Mouse (Mus musculus) brown adipose tissue, adult 24 weeks (tissue): ENCODE measurements around the gene Fam50a. TPM values are rescaled to one million over a fixed set of nuclear protein-coding genes. Genes with fewer than 3 reads are reported as not detected.

Experiments used
- H3K27ac ChIP-seq: fragments of 200-500 bp; replicated peaks from 2 replicates; pipeline ENCODE4 v1.5.1; 2012; ENCODE audit warnings: low read depth, mild to moderate bottlenecking, low read length
- H3K4me1 ChIP-seq: fragments of 200-500 bp; 2 replicates; pipeline ENCODE4 v1.6.1; 2012; ENCODE audit warnings: low read length, mixed read lengths; ENCODE audit not compliant: control insufficient read depth, insufficient read depth, insufficient read length
- H3K4me3 ChIP-seq: fragments of 200-500 bp; 2 replicates; pipeline ENCODE4 v1.5.1; 2012; ENCODE audit warnings: low read depth, mild to moderate bottlenecking, low read length, moderate library complexity; ENCODE audit not compliant: insufficient read depth
- polyA plus RNA-seq: library from polyadenylated mRNA; stranded (reverse); fragments of >200 nt; gene quantifications from 2 replicates; pipeline ENCODE4 v1.2.4, GENCODE M21; 2012; ENCODE audit not compliant: missing spikeins, insufficient read depth, insufficient read length

Fam50a gene
- polyA plus RNA-seq = 31.9 and 34.9 TPM in 2 replicates

GRCm38 (mm10) chrX:74312540-74313464 lies at the start of gene Fam50a:
TSS of gene Fam50a (plus strand) at chrX:74313033.
- H3K4me1 ChIP-seq = no peaks in the 10 kb centered on the region; the same call in 1 of the 2 replicates

GRCm38 (mm10) chrX:74269736-74270061 lies 43.1 kb upstream of the Fam50a start:
- Histone ChIP-seq H3K4me1 (no peaks in the 10 kb centered on the region), H3K4me3 (peak overlapping the region; percentile 64), H3K27ac (peak overlapping the region; percentile 98)

More at GRCm38 (mm10) chrX:74312540-74313464, at the start of gene Fam50a:
- Histone ChIP-seq H3K4me3 (peak within 1 kb of the TSS; percentile 95), H3K27ac (peak within 1 kb of the TSS; percentile 86)

- Histone ChIP-seq H3K4me1 (no peaks in the 10 kb centered on the region), H3K27ac (peak within 1 kb of the TSS; percentile 100), H3K4me3 (peak within 1 kb of the TSS; percentile 78)
These were observed 42.6 kb upstream of the Fam50a start, which contains the start of gene Rpl10 for GRCm38 (mm10) chrX:74270062-74270901. TSS of gene Rpl10 (plus strand) at chrX:74270812.

GRCm38 (mm10) chrX:74270902-74271551 lies 41.8 kb upstream of the Fam50a start:
- Histone ChIP-seq H3K27ac (peak overlapping the region; percentile 77), H3K4me3 (peak overlapping the region; percentile 74), H3K4me1 (no peaks in the 10 kb centered on the region)

- H3K27ac ChIP-seq = no peak overlapping the region
- no peak overlapping the region for H3K4me3 ChIP-seq
These were observed 39.2 kb upstream of the Fam50a start for GRCm38 (mm10) chrX:74273422-74274322.

GRCm38 (mm10) chrX:74277916-74278315 lies 34.9 kb upstream of the Fam50a start:
- no peak overlapping the region for H3K4me3 ChIP-seq

More at GRCm38 (mm10) chrX:74273422-74274322, 39.2 kb upstream of the Fam50a start:
- no peaks in the 10 kb centered on the region for H3K4me1 ChIP-seq

GRCm38 (mm10) chrX:74281041-74281731 lies 31.6 kb upstream of the Fam50a start:
- Histone ChIP-seq H3K27ac (peak overlapping the region; percentile 76), H3K4me3 (peak overlapping the region; percentile 85), H3K4me1 (no peaks in the 10 kb centered on the region)

More at GRCm38 (mm10) chrX:74277916-74278315, 34.9 kb upstream of the Fam50a start:
- H3K27ac ChIP-seq = no peak overlapping the region
- no peaks in the 10 kb centered on the region for H3K4me1 ChIP-seq

- peak within 1 kb of the TSS; percentile 94 for H3K27ac ChIP-seq
- H3K4me1 ChIP-seq = no peaks in the 10 kb centered on the region
- H3K4me3 ChIP-seq = peak within 1 kb of the TSS; percentile 85
These were observed 31.0 kb upstream of the Fam50a start, which contains the start of the genes Taz and Dnase1l1 for GRCm38 (mm10) chrX:74281732-74282394. TSS of gene Taz (plus strand) at chrX:74281912. TSS of gene Dnase1l1 (minus strand) at chrX:74282337.

- H3K4me3 ChIP-seq = peak overlapping the region; percentile 85
- peak overlapping the region; percentile 94 for H3K27ac ChIP-seq
- no peaks in the 10 kb centered on the region for H3K4me1 ChIP-seq
These were observed 30.3 kb upstream of the Fam50a start for GRCm38 (mm10) chrX:74282395-74283091.

GRCm38 (mm10) chrX:74283092-74283437 lies 29.8 kb upstream of the Fam50a start:
- H3K4me1 ChIP-seq = no peaks in the 10 kb centered on the region

GRCm38 (mm10) chrX:74293431-74293830 lies 19.4 kb upstream of the Fam50a start:
- no peak overlapping the region for H3K27ac ChIP-seq
- no peaks in the 10 kb centered on the region for H3K4me1 ChIP-seq
- no peak overlapping the region for H3K4me3 ChIP-seq

More at GRCm38 (mm10) chrX:74283092-74283437, 29.8 kb upstream of the Fam50a start:
- H3K4me3 ChIP-seq = peak overlapping the region; percentile 85
- peak overlapping the region; percentile 94 for H3K27ac ChIP-seq

- Histone ChIP-seq H3K27ac (peak within 1 kb of the TSS; percentile 84), H3K4me1 (no peaks in the 10 kb centered on the region)
These were observed 16.0 kb upstream of the Fam50a start, which contains the start of gene Atp6ap1 for GRCm38 (mm10) chrX:74296538-74297448. TSS of gene Atp6ap1 (plus strand) at chrX:74297097.

More at GRCm38 (mm10) chrX:74296538-74297448, 16.0 kb upstream of the Fam50a start, which contains the start of gene Atp6ap1:
- peak within 1 kb of the TSS; percentile 86 for H3K4me3 ChIP-seq
